Mouse (Mus musculus) liver, adult 2 months (tissue): ENCODE data around the gene BC003965.

Experiments used
- CTCF ChIP-seq: fragments of 200-500 bp; IDR thresholded peaks from 2 replicates; pipeline ENCODE4 v1.5.1; 2011; ENCODE audit warnings: low read depth, low read length, control low read depth
- POLR2A ChIP-seq: fragments of 200-500 bp; IDR thresholded peaks from 2 replicates; pipeline ENCODE4 v1.6.1; 2011; ENCODE audit warnings: low read length, control low read depth; ENCODE audit not compliant: insufficient read depth; ENCODE audit errors: extremely low read depth

DNA sequence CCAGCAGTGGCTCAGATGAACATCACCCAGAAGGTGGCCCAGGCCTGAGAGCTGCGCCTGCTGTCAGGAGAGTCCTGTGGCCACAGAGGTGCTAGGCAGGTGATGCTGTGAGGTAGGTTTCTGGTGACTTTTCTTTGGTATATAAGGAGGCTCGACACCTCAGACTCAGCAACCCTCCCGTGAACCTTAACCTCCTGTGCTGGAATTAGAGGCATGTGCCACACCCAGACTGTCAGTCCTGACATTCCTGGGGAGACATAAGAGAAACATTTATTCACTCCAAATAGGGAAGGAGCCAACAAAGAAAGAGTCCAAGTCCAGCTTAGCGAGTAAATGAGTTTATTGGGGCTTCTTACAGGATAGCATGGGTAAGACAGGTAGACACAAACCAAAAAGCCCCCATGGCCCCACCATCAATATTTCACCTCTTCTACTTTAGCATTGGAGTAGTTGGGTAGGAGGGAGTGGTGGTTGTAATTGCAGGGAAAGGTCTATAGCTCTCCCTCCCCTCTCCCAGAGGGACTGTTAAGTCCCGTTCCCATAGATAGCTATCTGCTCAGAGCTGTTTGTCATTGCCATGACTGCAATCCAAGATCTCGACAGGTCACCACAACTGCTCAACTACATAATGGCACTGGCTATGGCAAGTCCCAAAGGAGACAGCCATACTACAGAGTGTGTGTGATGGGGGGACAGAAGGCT, 18.2 kb upstream of the BC003965 start:
- no peak for TF ChIP-seq CTCF
- TF ChIP-seq POLR2A: no peak
